24 mouse cellular contexts compared by ENCODE assay signal in genomic region chr10:108395229-108395628, GRCm38 (mm10).
A peak's percentile ranks its signal among the peaks of the same experiment; 100 is the strongest.
DNase-seq lines count a peak whose midpoint lies in the region; ATAC-seq lines count a peak whose summit lies in the region.
"Had no signal": no experiment of that assay in that cellular context is flagged by ENCODE, and none has a peak within 500 bp of the region (broad histone marks: within the 10 kb centered on the region; RNA-seq: fewer than 3 reads in every experiment).

No protein-coding gene starts in this region.

- 95% methylated on average over 12 of the region's 12 CpGs for WGBS in midbrain, embryonic 11.5 days
- 95% methylated on average over 12 of the region's 12 CpGs for WGBS in midbrain, embryonic 14.5 days
- WGBS in liver, embryonic 13.5 days (ENCODE audit: insufficient replicate concordance): 53% methylated on average over 12 of the region's 12 CpGs

- peak overlapping the region; percentile 36 for H3K4me3 ChIP-seq in erythroblast, embryonic 14.5 days (replicated peaks)
- H3K4me3 ChIP-seq in midbrain, embryonic 11.5 days (ENCODE audit: low read depth, low read length): no peak overlapping the region
- no peak overlapping the region for H3K4me3 ChIP-seq in midbrain, embryonic 14.5 days (replicated peaks; ENCODE audit: low read depth, low read length)
- no peak overlapping the region for H3K4me3 ChIP-seq in liver, embryonic 13.5 days (replicated peaks)
- H3K4me3 ChIP-seq: embryonic facial prominence, embryonic 12.5 days; gastrocnemius, adult 2 months; heart, embryonic 15.5 days; hindbrain, embryonic 13.5 days had no signal

- peaks cover 36% of the 10 kb centered on the region for H3K4me1 ChIP-seq in erythroblast, embryonic 14.5 days (ENCODE audit: control insufficient read depth)
- no peaks in the 10 kb centered on the region for H3K4me1 ChIP-seq in midbrain, embryonic 11.5 days (ENCODE audit: control insufficient read depth, insufficient read depth, low read length)
- H3K4me1 ChIP-seq in midbrain, embryonic 14.5 days (ENCODE audit: control insufficient read depth, insufficient read depth, low read length): no peaks in the 10 kb centered on the region
- no peaks in the 10 kb centered on the region for H3K4me1 ChIP-seq in liver, embryonic 13.5 days (replicated peaks)
- H3K4me1 ChIP-seq: embryonic facial prominence, embryonic 12.5 days had no signal

- intact Hi-C loops in left cerebral cortex, postnatal 4 days (cut with DNase I): no loop called here

- H3K36me3 ChIP-seq in erythroblast, embryonic 14.5 days (ENCODE audit: control insufficient read depth): peaks cover 27% of the 10 kb centered on the region
- no peaks in the 10 kb centered on the region for H3K36me3 ChIP-seq in midbrain, embryonic 11.5 days (ENCODE audit: control insufficient read depth, insufficient read depth, low read length)
- no peaks in the 10 kb centered on the region for H3K36me3 ChIP-seq in midbrain, embryonic 14.5 days (ENCODE audit: control insufficient read depth, insufficient read depth, low read length)
- no peaks in the 10 kb centered on the region for H3K36me3 ChIP-seq in liver, embryonic 13.5 days
- H3K36me3 ChIP-seq: embryonic facial prominence, embryonic 12.5 days; heart, embryonic 15.5 days; hindbrain, embryonic 13.5 days had no signal

- H3K27ac ChIP-seq in midbrain, embryonic 11.5 days (ENCODE audit: low read depth, low read length): no peak overlapping the region
- H3K27ac ChIP-seq in midbrain, embryonic 14.5 days (replicated peaks; ENCODE audit: low read depth, low read length): no peak overlapping the region
- no peak overlapping the region for H3K27ac ChIP-seq in liver, embryonic 13.5 days
- H3K27ac ChIP-seq: embryonic facial prominence, embryonic 12.5 days; gastrocnemius, adult 2 months; heart, embryonic 15.5 days; hindbrain, embryonic 13.5 days; hindbrain, postnatal 0 days had no signal

- ATAC-seq in erythroblast, adult 5-6 weeks (replicated peaks; ENCODE audit: low FRiP score, poor library complexity, severe bottlenecking): no peak
- ATAC-seq in midbrain, embryonic 11.5 days (ENCODE audit: low FRiP score): no peak
- no peak for ATAC-seq in midbrain, embryonic 14.5 days (ENCODE audit: low FRiP score, low TSS enrichment)
- peak; percentile 67; the same call in 1 of the 2 replicates for ATAC-seq in liver, embryonic 13.5 days (ENCODE audit: low read depth)
- ATAC-seq: CD4-positive, CD25-positive, alpha-beta regulatory T cell, adult 4 months; forebrain, embryonic 14.5 days; hindbrain, postnatal 0 days had no signal

- DNase-seq in midbrain, embryonic 11.5 days (ENCODE audit: low spot score, missing footprints): peak; percentile 2
- no peak for DNase-seq in midbrain, embryonic 14.5 days
- peak; percentile 31 for DNase-seq in liver, embryonic 13.5 days
- no peak for DNase-seq in retina, embryonic 14.5 days (ENCODE audit: low spot score)
- no peak for DNase-seq in left cerebral cortex, postnatal 4 days
- DNase-seq: adrenal gland, adult 2 months; adrenal gland, postnatal 25 days; B cell, adult 2 months; cerebellum, adult 11-12 months; cerebellum, adult 9-10 months; cerebellum, postnatal 25 days; gastrocnemius, adult 2 months; gastrocnemius, postnatal 36 days; heart, adult 18-20 months; heart, postnatal 14 days had no signal

- no peaks in the 10 kb centered on the region for H3K9me3 ChIP-seq in erythroblast, embryonic 14.5 days (ENCODE audit: control insufficient read depth, low read length)
- H3K9me3 ChIP-seq in midbrain, embryonic 11.5 days (ENCODE audit: control insufficient read depth, low read length): no peaks in the 10 kb centered on the region
- no peaks in the 10 kb centered on the region for H3K9me3 ChIP-seq in midbrain, embryonic 14.5 days (ENCODE audit: control insufficient read depth, low read length)
- H3K9me3 ChIP-seq in liver, embryonic 13.5 days (replicated peaks): no peaks in the 10 kb centered on the region
- H3K9me3 ChIP-seq: embryonic facial prominence, embryonic 12.5 days; heart, embryonic 15.5 days; hindbrain, embryonic 13.5 days had no signal

- no peak overlapping the region for H3K4me2 ChIP-seq in midbrain, embryonic 11.5 days
- H3K4me2 ChIP-seq in midbrain, embryonic 14.5 days (ENCODE audit: low read length): no peak overlapping the region
- no peak overlapping the region for H3K4me2 ChIP-seq in liver, embryonic 13.5 days
- H3K4me2 ChIP-seq: embryonic facial prominence, embryonic 12.5 days; heart, embryonic 11.5 days; heart, embryonic 15.5 days; hindbrain, embryonic 13.5 days had no signal

- H3K9ac ChIP-seq in midbrain, embryonic 11.5 days (ENCODE audit: low read length): no peak overlapping the region
- H3K9ac ChIP-seq in midbrain, embryonic 14.5 days (replicated peaks; ENCODE audit: low read length): no peak overlapping the region
- no peak overlapping the region for H3K9ac ChIP-seq in liver, embryonic 13.5 days
- H3K9ac ChIP-seq: embryonic facial prominence, embryonic 12.5 days; heart, embryonic 15.5 days; hindbrain, embryonic 13.5 days had no signal

- H3K27me3 ChIP-seq in erythroblast, embryonic 14.5 days (ENCODE audit: control insufficient read depth): no peaks in the 10 kb centered on the region
- no peaks in the 10 kb centered on the region for H3K27me3 ChIP-seq in midbrain, embryonic 11.5 days (ENCODE audit: control insufficient read depth, insufficient read depth, low read length)
- no peaks in the 10 kb centered on the region for H3K27me3 ChIP-seq in midbrain, embryonic 14.5 days (ENCODE audit: control insufficient read depth, insufficient read depth, low read length)
- no peaks in the 10 kb centered on the region for H3K27me3 ChIP-seq in liver, embryonic 13.5 days
- H3K27me3 ChIP-seq: embryonic facial prominence, embryonic 12.5 days; heart, embryonic 15.5 days; hindbrain, embryonic 13.5 days had no signal

Comparison
In these comparisons a context has a peak if more than half of its experiments do, and no peak if none do; other contexts are left out.
1. DNase-seq: peak in midbrain, embryonic 11.5 days (single experiment) and liver, embryonic 13.5 days (single experiment); none in midbrain, embryonic 14.5 days (single experiment), retina, embryonic 14.5 days (single experiment) and left cerebral cortex, postnatal 4 days (single experiment).